Mouse (Mus musculus) urinary bladder, postnatal 4 days (tissue): Measurements from ENCODE around the gene Olfr469.
"Not testable (repeated sequence)": the region's sequence is repeated elsewhere in the genome, so short reads cannot be mapped to it uniquely, and the experiment has no call there.

ENCODE experiments used
- DNase-seq, 2 experiments: peaks; one replicate each; pipeline ENCODE4 v3.0.0; 2021 to 2022; ENCODE audit warnings: low spot score in 2 of 2

The Olfr469 gene

DNA sequence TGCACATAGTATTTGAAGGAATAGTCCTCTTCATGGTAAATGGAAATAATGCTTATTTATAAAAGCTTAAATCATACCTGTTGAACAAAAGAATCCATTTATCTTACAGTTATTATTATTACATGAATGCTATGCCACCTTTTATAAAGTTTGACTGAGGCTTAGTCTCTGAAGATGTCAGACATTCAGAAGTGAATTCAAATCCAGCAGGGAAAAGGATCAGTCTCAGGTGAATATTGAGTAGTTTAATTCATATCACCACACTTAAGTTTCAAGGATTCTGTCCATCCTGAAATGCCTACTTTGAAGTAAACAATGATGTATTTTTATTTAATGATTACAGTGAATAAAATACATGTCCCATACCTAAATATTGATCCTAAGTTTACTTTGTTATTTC is at the start of gene Olfr469:
Gene Olfr469, minus strand, starts transcription at position 101 of the 400 bp plus-strand sequence.
- not testable (repeated sequence) for DNase-seq

- DNase-seq = not testable (repeated sequence)
Observed at GRCm38 (mm10) chr7:107847390-107847789, 22.0 kb upstream of the Olfr469 start, which contains the start of gene Olfr470. Olfr470 (minus strand) TSS chr7:107847490.

DNA sequence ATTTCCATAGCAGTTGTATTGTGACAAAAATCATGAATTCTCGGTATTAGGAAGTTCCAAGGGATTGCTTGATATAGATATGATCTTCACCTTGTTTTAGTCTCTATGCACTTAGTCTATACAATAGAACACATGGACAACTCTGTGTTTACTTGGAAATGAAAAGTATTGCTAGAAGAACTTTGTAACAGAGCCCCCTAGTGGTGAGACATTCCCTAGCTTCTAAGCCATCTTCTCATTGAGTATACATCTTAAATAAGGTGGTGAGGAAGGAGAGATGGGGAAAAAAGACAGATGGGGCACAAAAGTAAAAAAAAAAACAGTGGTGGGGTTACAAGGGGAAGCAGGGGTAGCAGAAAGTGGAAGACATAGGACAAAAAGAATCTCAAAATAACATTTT is 16.4 kb upstream of the Olfr469 start:
- no peak for DNase-seq

- not testable (repeated sequence) for DNase-seq
Observed at GRCm38 (mm10) chr7:107823867-107824266, 1.5 kb downstream of the Olfr469 start.

DNA sequence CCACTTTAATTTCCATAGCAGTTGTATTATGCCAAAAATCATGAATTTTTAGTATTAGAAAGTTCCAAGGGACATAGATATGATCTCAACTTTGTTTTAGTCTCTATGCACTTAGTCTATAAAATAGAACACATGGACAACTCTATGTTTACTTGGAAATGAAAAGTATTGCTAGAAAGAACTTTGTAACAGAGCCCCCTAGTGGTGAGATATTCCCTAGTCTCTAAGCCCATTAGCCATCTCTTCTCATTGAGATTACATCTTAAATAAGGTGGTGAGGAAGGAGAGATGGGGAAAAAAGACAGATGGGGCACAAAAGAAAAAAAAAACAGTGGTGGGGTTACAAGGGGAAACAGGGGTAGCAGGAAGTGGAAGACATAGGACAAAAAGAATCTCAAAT is 5.9 kb downstream of the Olfr469 start:
- no peak for DNase-seq

DNA sequence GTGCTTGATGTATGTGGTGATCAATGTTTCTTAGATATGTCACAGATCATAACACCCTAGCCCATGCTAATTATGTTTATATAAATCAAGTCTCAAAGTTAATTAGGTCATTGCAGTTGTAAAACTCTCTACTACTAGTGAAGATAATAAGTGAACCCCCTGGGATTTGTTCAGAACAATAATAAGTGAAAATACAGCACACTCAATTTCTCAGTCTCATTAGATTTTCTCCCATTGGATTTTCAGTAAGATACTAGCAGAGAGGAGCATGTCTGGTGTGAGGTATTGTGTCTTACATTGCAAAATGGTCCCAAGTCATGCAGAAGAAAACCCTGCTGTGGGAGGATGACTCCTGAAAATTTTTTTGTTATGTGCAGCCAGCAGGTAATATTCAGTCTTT is 13.4 kb downstream of the Olfr469 start, which contains the start of gene Olfr467:
Gene Olfr467, plus strand, starts transcription at position 301 of the 400 bp plus-strand sequence.
- DNase-seq = no peak

DNA sequence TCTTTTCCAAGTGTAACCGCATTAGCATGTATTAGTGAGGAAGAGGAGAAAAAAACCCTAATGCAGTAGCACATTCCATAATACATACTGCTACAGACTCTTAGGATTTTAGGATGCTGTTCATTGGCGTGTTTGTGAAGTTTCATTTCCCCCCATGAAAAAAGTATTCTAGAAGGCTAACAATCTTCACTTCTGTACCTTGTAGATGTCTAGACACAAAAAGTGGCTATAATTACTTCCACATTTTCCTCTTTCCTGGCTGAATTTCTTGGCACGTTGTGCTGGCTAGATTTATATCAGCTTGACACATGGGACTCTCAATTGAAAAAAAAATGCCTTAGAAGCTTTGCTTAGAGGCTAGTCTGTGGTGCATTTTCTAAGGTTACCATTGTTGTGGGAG is 23.2 kb downstream of the Olfr469 start:
- no peak for DNase-seq

DNA sequence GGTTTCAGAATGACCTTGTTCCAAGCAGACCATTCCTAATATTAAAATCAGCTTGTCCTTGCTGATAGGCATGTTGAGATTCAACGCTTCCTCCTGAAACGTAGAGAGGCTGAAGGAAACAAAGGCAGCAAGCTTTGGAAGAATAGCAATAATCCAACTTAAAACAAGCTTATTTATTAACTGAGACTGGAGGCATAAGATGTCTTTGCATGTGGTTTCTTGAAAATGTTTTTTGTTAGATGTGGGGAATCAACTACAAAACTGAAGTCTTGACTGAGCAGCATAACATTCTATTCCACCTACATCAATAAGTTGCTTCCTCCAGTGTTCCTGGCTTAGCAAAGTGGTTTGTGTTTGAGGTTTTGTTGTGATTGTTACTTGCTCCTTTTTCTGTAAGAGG is 24.2 kb downstream of the Olfr469 start, which contains the start of gene Ovch2:
Gene Ovch2, minus strand, starts transcription at position 101 of the 400 bp plus-strand sequence.
- DNase-seq = no peak

DNA sequence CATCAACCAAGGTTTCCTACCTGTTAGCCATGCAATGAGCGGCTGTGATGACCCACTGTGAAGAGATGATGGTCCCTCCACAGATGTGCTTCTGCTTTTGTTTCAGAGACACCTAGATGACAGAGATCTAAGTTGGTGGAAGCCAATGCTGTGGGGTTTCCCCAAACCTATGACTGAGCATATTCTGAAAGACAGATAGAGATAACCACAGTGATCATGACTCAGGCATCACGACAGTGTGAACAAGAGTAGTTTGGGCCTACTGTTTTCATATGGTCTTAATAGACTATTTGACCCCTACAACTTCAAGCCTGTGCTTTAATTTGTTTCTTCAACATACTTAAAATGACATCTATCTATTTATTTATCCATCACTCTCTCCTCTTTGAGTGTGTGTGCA is 28.8 kb downstream of the Olfr469 start:
- no peak for DNase-seq

- DNase-seq = no peak
Observed at GRCm38 (mm10) chr7:107787977-107788620, 37.2 kb downstream of the Olfr469 start.

- no peak for DNase-seq
Observed at GRCm38 (mm10) chr7:107779611-107780010, 45.7 kb downstream of the Olfr469 start.

DNA sequence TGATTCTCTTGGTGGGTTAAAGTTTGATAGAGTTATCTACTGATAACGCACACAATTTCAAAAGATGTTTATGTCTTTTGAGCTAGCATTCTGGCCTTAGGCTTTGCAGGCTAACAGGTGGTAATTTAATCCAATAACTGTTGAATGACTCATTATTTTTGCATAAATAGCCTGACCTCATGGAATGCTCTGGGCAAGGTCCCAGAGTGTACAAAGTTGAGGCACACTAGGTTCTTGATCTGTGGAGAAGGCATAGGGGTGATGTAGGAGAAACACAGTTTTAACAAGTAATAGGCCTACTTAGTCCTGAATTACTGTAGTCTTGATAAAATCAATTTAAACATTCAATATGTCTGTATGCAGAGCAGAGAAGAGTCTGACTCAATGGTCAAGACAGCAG is 47.1 kb downstream of the Olfr469 start:
- no peak for DNase-seq

DNA sequence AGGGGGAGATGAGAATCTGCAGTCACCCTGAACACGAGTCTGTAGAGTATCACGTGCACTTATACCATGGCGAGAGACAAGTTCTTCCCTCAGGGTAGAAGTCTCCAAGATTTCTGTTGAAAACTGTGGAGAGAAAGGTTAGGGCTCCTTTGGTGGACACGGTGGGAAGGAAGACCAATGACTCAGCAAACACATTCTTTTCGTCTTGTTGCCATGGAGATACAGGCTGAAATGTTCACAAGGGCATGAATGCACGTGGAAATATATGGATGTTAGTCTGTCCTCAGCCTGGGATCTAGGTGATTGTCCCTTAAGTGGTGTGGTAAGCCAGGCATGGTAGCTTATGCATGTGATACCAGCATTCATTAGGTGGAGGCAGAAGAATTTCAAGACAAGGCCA is 54.5 kb downstream of the Olfr469 start:
- DNase-seq = no peak
